In genomic region chr5:19368175-19368574, GRCm38 (mm10) we compare ENCODE assay signal across 31 mouse cellular contexts.
"Had no signal": no experiment of that assay in that cellular context is flagged by ENCODE, and none has a peak within 500 bp of the region (broad histone marks: within the 10 kb centered on the region; RNA-seq: fewer than 3 reads in every experiment).

No protein-coding gene starts in this region.

- ATAC-seq: liver, embryonic 12.5 days; liver, postnatal 0 days; lung, postnatal 0 days; midbrain, embryonic 13.5 days; midbrain, embryonic 15.5 days; midbrain, embryonic 16.5 days had no signal

- H3K4me1 ChIP-seq: limb, embryonic 10.5 days; limb, embryonic 12.5 days; limb, embryonic 13.5 days; limb, embryonic 15.5 days; liver, embryonic 12.5 days; liver, embryonic 13.5 days; liver, embryonic 15.5 days; lung, embryonic 15.5 days; megakaryocyte, embryonic 14.5 days; midbrain, embryonic 10.5 days; midbrain, embryonic 12.5 days; midbrain, embryonic 13.5 days; midbrain, embryonic 15.5 days; neural tube, embryonic 12.5 days had no signal

- DNase-seq: left cerebral cortex, postnatal 4 days; liver; liver, embryonic 13.5 days; liver, postnatal 0 days; lung, adult 18-20 months; lung, adult 2 months; lung, embryonic 14.5 days; lung, postnatal 14 days; lung, postnatal 36 days; lung, postnatal 4 days; midbrain, embryonic 14.5 days had no signal

- H3K9ac ChIP-seq: limb, embryonic 12.5 days; limb, embryonic 13.5 days; limb, embryonic 15.5 days; liver, embryonic 12.5 days; liver, embryonic 13.5 days; liver, embryonic 14.5 days; liver, embryonic 15.5 days; liver, postnatal 0 days; lung, embryonic 14.5 days; lung, embryonic 15.5 days; midbrain, embryonic 12.5 days; midbrain, embryonic 13.5 days; midbrain, embryonic 15.5 days; neural tube, embryonic 12.5 days had no signal

- H3K4me3 ChIP-seq: limb, embryonic 10.5 days; limb, embryonic 12.5 days; limb, embryonic 13.5 days; limb, embryonic 15.5 days; liver, embryonic 12.5 days; liver, embryonic 13.5 days; liver, embryonic 15.5 days; lung, embryonic 15.5 days; megakaryocyte, embryonic 14.5 days; midbrain, embryonic 10.5 days; midbrain, embryonic 12.5 days; midbrain, embryonic 13.5 days; midbrain, embryonic 15.5 days; myocyte; neural tube, embryonic 12.5 days had no signal

- H3K36me3 ChIP-seq: limb, embryonic 10.5 days; limb, embryonic 12.5 days; limb, embryonic 13.5 days; limb, embryonic 15.5 days; liver, embryonic 12.5 days; liver, embryonic 13.5 days; liver, embryonic 15.5 days; lung, embryonic 15.5 days; midbrain, embryonic 10.5 days; midbrain, embryonic 12.5 days; midbrain, embryonic 13.5 days; midbrain, embryonic 15.5 days; neural tube, embryonic 12.5 days had no signal

- H3K4me2 ChIP-seq: limb, embryonic 12.5 days; limb, embryonic 13.5 days; limb, embryonic 15.5 days; liver, embryonic 11.5 days; liver, embryonic 12.5 days; liver, embryonic 13.5 days; liver, embryonic 15.5 days; lung, embryonic 14.5 days; lung, embryonic 15.5 days; midbrain, embryonic 11.5 days; midbrain, embryonic 12.5 days; midbrain, embryonic 13.5 days; midbrain, embryonic 15.5 days; neural tube, embryonic 12.5 days had no signal

- H3K9me3 ChIP-seq: limb, embryonic 10.5 days; limb, embryonic 12.5 days; limb, embryonic 13.5 days; limb, embryonic 15.5 days; liver, embryonic 12.5 days; liver, embryonic 13.5 days; liver, embryonic 15.5 days; lung, embryonic 15.5 days; megakaryocyte, embryonic 14.5 days; midbrain, embryonic 10.5 days; midbrain, embryonic 12.5 days; midbrain, embryonic 13.5 days; midbrain, embryonic 15.5 days; neural tube, embryonic 12.5 days had no signal

- H3K27me3 ChIP-seq: limb, embryonic 12.5 days; limb, embryonic 13.5 days; limb, embryonic 15.5 days; liver, embryonic 12.5 days; liver, embryonic 13.5 days; liver, embryonic 15.5 days; lung, embryonic 15.5 days; megakaryocyte, embryonic 14.5 days; midbrain, embryonic 12.5 days; midbrain, embryonic 13.5 days; midbrain, embryonic 15.5 days; neural tube, embryonic 12.5 days had no signal

- H3K27ac ChIP-seq: limb, embryonic 10.5 days; limb, embryonic 12.5 days; limb, embryonic 13.5 days; limb, embryonic 15.5 days; liver, embryonic 12.5 days; liver, embryonic 13.5 days; liver, embryonic 14.5 days; liver, embryonic 15.5 days; lung, embryonic 15.5 days; macrophage; midbrain, embryonic 10.5 days; midbrain, embryonic 12.5 days; midbrain, embryonic 13.5 days; midbrain, embryonic 15.5 days; neural tube, embryonic 12.5 days had no signal
